Mouse (Mus musculus) limb, embryonic 11.5 days (tissue): ENCODE data around the gene Ankrd33b. TPM values are rescaled to one million over a fixed set of nuclear protein-coding genes. Genes with fewer than 3 reads are reported as not detected.

ENCODE experiments used
- ATAC-seq: fragments of 200-750 bp; cut with Nextera tagmentation; 2 replicates; pipeline ENCODE4 v1.8.0; 2017; ENCODE audit warnings: low read depth; ENCODE audit not compliant: insufficient number of reproducible peaks, low FRiP score, low TSS enrichment
- DNase-seq: peaks from one replicate; pipeline ENCODE4 v3.0.0-alpha.2; 2015; ENCODE audit warnings: low spot score
- H3K27ac ChIP-seq: fragments of 300-500 bp; sonication (generic); replicated peaks from 2 replicates; pipeline ENCODE4 v1.5.1; 2014; ENCODE audit warnings: low read depth, mild to moderate bottlenecking, low read length
- H3K27me3 ChIP-seq: fragments of 300-500 bp; sonication (generic); 2 replicates; pipeline ENCODE4 v1.6.1; 2014; ENCODE audit warnings: mild to moderate bottlenecking, low read length, mixed read lengths; ENCODE audit not compliant: control insufficient read depth, insufficient read depth
- H3K36me3 ChIP-seq: fragments of 300-500 bp; sonication (generic); 2 replicates; pipeline ENCODE4 v1.6.1; 2014; ENCODE audit warnings: mild to moderate bottlenecking, low read length, moderate library complexity, mixed read lengths; ENCODE audit not compliant: control insufficient read depth, insufficient read depth
- H3K4me1 ChIP-seq: fragments of 300-500 bp; sonication (generic); 2 replicates; pipeline ENCODE4 v1.6.1; 2014; ENCODE audit warnings: low read length, mixed read lengths; ENCODE audit not compliant: control insufficient read depth, insufficient read depth
- H3K4me2 ChIP-seq: fragments of 300-500 bp; sonication (generic); 2 replicates; pipeline ENCODE4 v1.6.1; 2014; ENCODE audit warnings: low read depth, mild to moderate bottlenecking, moderate library complexity; ENCODE audit not compliant: severe bottlenecking
- H3K4me3 ChIP-seq: fragments of 300-500 bp; sonication (generic); 2 replicates; pipeline ENCODE4 v1.5.1; 2014; ENCODE audit warnings: low read depth, low read length
- H3K9ac ChIP-seq: fragments of 300-500 bp; sonication (generic); 2 replicates; pipeline ENCODE4 v1.6.1; 2014; ENCODE audit warnings: mild to moderate bottlenecking, low read length
- H3K9me3 ChIP-seq: fragments of 300-500 bp; sonication (generic); 2 replicates; pipeline ENCODE4 v1.6.1; 2016; ENCODE audit warnings: low read length; ENCODE audit not compliant: control insufficient read depth
- WGBS: fragments of 180-500 bp; shearing (Covaris S2); extraction: QIAGEN DNeasy Blood & Tissue Kit; methylation state at CpG from one replicate; pipeline ENCODE4 v1.1.7; 2014; 5-methylcytosine and 5-hydroxymethylcytosine counted together
- polyA plus RNA-seq: library from polyadenylated mRNA; unstranded; fragments of >200 nt; fragmentation: Nextera tagmentation; extraction: Ambion mirVana; gene quantifications from 2 replicates; pipeline ENCODE4 v1.2.1, GENCODE M21; 2014

The Ankrd33b gene
- polyA plus RNA-seq, 1 experiment from 2014 or later: 0.36 TPM

GRCm38 (mm10) chr15:31297777-31298137 lies 69.8 kb downstream of the Ankrd33b start:
- peak overlapping the region; percentile 42 for H3K4me2 ChIP-seq
- H3K27ac ChIP-seq: no peak overlapping the region
- 26% methylated on average over 13 of the region's 13 CpGs for WGBS
- DNase-seq (peak; percentile 45), ATAC-seq (no peak)
- H3K4me3 ChIP-seq: 0 out of 2 replicates have a peak overlapping the region, but pooled peaks have one; percentile 12
- H3K27me3 ChIP-seq: peaks cover 20% of the 10 kb centered on the region
- no peak overlapping the region for H3K9ac ChIP-seq
- H3K9me3 ChIP-seq: no peaks in the 10 kb centered on the region
- peaks cover 12% of the 10 kb centered on the region; the same call in 1 of the 2 replicates for H3K4me1 ChIP-seq
- H3K36me3 ChIP-seq: no peaks in the 10 kb centered on the region

- Histone ChIP-seq H3K9me3 (no peaks in the 10 kb centered on the region), H3K9ac (peak overlapping the region; percentile 17; the same call in 1 of the 2 replicates), H3K4me2 (peak overlapping the region; percentile 42), H3K4me1 (peaks cover 15% of the 10 kb centered on the region; the same call in 1 of the 2 replicates), H3K27me3 (peaks cover 20% of the 10 kb centered on the region), H3K36me3 (no peaks in the 10 kb centered on the region), H3K4me3 (0 out of 2 replicates have a peak overlapping the region, but pooled peaks have one; percentile 12), H3K27ac (no peak overlapping the region)
- WGBS: 6% methylated on average over 40 of the region's 40 CpGs
- ATAC-seq: no peak
- DNase-seq: peak; percentile 48
Measured at GRCm38 (mm10) chr15:31296882-31297776, 70.4 kb downstream of the Ankrd33b start.

- H3K9me3 ChIP-seq: no peaks in the 10 kb centered on the region
- H3K4me2 ChIP-seq: no peak overlapping the region
- DNase-seq (no peak), ATAC-seq (no peak)
- no peak overlapping the region for H3K27ac ChIP-seq
- 15% methylated on average over 2 of the region's 2 CpGs for WGBS
- no peaks in the 10 kb centered on the region for H3K36me3 ChIP-seq
- H3K4me3 ChIP-seq: no peak overlapping the region
- H3K9ac ChIP-seq: no peak overlapping the region
- H3K4me1 ChIP-seq: peaks cover 15% of the 10 kb centered on the region; the same call in 1 of the 2 replicates
- H3K27me3 ChIP-seq: peaks cover 20% of the 10 kb centered on the region
Measured at GRCm38 (mm10) chr15:31294311-31294710, 73.2 kb downstream of the Ankrd33b start.

- no peak overlapping the region for H3K27ac ChIP-seq
- H3K27me3 ChIP-seq: peaks cover 10% of the 10 kb centered on the region
- no peak for DNase-seq
- H3K36me3 ChIP-seq: no peaks in the 10 kb centered on the region
- peaks cover 15% of the 10 kb centered on the region; the same call in 1 of the 2 replicates for H3K4me1 ChIP-seq
- 13% methylated on average over 3 of the region's 3 CpGs for WGBS
- H3K9ac ChIP-seq: no peak overlapping the region
- ATAC-seq: 0 out of 2 replicates have a peak, but pooled peaks have one; percentile 47
- H3K9me3 ChIP-seq: no peaks in the 10 kb centered on the region
- no peak overlapping the region for H3K4me3 ChIP-seq
- no peak overlapping the region for H3K4me2 ChIP-seq
Measured at GRCm38 (mm10) chr15:31292627-31293026, 74.9 kb downstream of the Ankrd33b start.

- Histone ChIP-seq H3K36me3 (no peaks in the 10 kb centered on the region), H3K27me3 (no peaks in the 10 kb centered on the region), H3K27ac (no peak overlapping the region), H3K9ac (no peak overlapping the region), H3K4me2 (no peak overlapping the region), H3K9me3 (no peaks in the 10 kb centered on the region), H3K4me3 (no peak overlapping the region), H3K4me1 (no peaks in the 10 kb centered on the region)
- no peak for DNase-seq
- ATAC-seq: no peak
- WGBS: 86% methylated on average over 3 of the region's 3 CpGs
Measured at GRCm38 (mm10) chr15:31285695-31286094, 81.8 kb downstream of the Ankrd33b start.

GRCm38 (mm10) chr15:31284922-31285631 lies 82.4 kb downstream of the Ankrd33b start:
- H3K9me3 ChIP-seq: no peaks in the 10 kb centered on the region
- H3K36me3 ChIP-seq: no peaks in the 10 kb centered on the region
- 74% methylated on average over 17 of the region's 17 CpGs for WGBS
- no peak overlapping the region for H3K27ac ChIP-seq
- ATAC-seq: no peak
- H3K27me3 ChIP-seq: no peaks in the 10 kb centered on the region
- H3K4me2 ChIP-seq: no peak overlapping the region
- no peak for DNase-seq
- no peak overlapping the region for H3K4me3 ChIP-seq
- no peaks in the 10 kb centered on the region for H3K4me1 ChIP-seq
- H3K9ac ChIP-seq: no peak overlapping the region

GRCm38 (mm10) chr15:31284142-31284541 lies 83.4 kb downstream of the Ankrd33b start:
- Histone ChIP-seq H3K4me3 (no peak overlapping the region), H3K4me2 (no peak overlapping the region), H3K4me1 (peaks cover 4% of the 10 kb centered on the region), H3K36me3 (no peaks in the 10 kb centered on the region), H3K9ac (no peak overlapping the region), H3K9me3 (no peaks in the 10 kb centered on the region), H3K27ac (no peak overlapping the region), H3K27me3 (no peaks in the 10 kb centered on the region)
- DNase-seq (no peak), ATAC-seq (no peak)
- 65% methylated on average over 5 of the region's 5 CpGs for WGBS

GRCm38 (mm10) chr15:31282353-31282752 lies 85.2 kb downstream of the Ankrd33b start:
- Histone ChIP-seq H3K27me3 (no peaks in the 10 kb centered on the region), H3K9me3 (no peaks in the 10 kb centered on the region), H3K4me1 (peaks cover 8% of the 10 kb centered on the region), H3K27ac (no peak overlapping the region), H3K9ac (no peak overlapping the region), H3K4me3 (no peak overlapping the region), H3K36me3 (no peaks in the 10 kb centered on the region), H3K4me2 (no peak overlapping the region)
- 84% methylated on average over 3 of the region's 3 CpGs for WGBS
- DNase-seq (no peak), ATAC-seq (no peak)
